Mouse (Mus musculus): ENCODE measurements at regions not wholly inside any gene's neighbourhood (a gene's known extent, or its start where the extent isn't known, plus 50 kb on each side); places are given as distances from the start of the nearest gene placed in this dataset.
"Not testable (repeated sequence)": the region's sequence is repeated elsewhere in the genome, so short reads cannot be mapped to it uniquely, and the experiment has no call there.

DNA sequence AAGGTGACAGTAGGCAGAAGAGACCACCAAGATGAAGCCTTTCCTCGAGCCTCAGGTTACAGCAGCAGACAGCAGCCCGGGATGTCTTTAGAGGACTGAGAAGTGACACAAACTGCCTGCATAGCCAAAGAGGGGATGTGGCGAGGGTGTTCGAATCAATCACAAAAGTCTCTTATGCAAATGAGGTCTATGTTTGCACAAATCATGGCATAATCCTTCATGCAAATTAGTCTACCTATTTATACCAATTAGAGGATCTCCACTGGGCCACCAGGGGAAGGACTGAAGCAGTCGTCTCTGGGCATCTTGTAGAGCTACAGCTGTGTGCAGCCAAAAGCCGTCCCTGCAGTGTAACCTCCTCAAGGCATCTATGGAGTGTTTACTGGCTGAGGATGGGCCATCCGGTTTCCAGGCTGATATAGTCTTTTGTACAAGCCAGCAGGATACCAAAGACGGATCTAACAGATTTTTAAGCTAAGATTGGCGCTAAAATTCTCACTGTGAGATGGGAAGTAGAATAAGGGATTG, 145.7 kb upstream of the Fer start:
- Histone ChIP-seq H3K9me3 (ENCODE audit: control insufficient read depth, low read length) (no peaks in the 10 kb centered on the region), H3K4me1 (replicated peaks; ENCODE audit: control insufficient read depth, insufficient read depth, low read length) (no peaks in the 10 kb centered on the region), H3K27ac (ENCODE audit: low read depth, low read length) (no peak overlapping the region), H3K9ac (ENCODE audit: low read depth, low read length) (no peak overlapping the region), H3K4me2 (no peak overlapping the region), H3K36me3 (ENCODE audit: control insufficient read depth, insufficient read depth, low read length) (no peaks in the 10 kb centered on the region), H3K27me3 (replicated peaks; ENCODE audit: control insufficient read depth, insufficient read depth, low read length) (no peaks in the 10 kb centered on the region), H3K4me3 (ENCODE audit: low read depth, low read length) (no peak overlapping the region)
- ATAC-seq (replicated peaks; ENCODE audit: low FRiP score) (no peak), DNase-seq (ENCODE audit: low spot score) (no peak)
- WGBS: 69% methylated on average over 9 of the region's 9 CpGs

DNA sequence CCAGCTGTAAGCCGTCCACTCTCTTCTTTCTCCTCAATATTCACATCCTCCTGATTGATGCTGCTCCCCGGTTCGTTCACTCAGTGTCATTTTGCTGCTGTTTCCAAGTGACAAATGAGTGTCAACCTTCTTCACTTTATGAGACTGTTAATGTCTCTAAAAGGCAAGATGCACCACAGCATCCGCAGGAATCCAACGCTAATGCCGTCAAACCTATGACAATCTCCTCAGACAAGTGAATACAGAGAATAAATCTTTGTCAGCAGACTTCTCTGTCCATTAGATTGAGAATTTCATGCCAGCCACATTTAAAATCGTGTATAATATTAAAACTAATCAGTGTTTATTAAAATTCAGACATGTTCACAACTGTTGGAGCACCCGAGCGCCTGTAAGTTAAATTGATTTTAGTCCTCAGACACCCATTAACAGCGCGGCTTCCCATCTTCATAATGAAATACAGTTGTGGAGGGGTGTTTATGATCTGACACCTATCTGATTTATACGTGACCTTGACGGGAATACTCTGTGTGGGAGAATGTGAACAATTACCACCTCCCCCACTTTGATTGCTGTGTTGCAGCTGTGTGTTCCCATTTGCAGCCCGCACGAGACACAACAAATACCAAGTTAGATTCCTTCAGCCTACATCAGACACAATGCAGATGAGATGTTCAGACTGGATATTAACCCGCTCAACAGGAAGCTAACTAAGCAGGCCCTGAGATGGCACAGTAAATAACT, 143.7 kb upstream of the Fer start:
- WGBS: 83% methylated on average over 16 of the region's 16 CpGs
- no peak for ATAC-seq (replicated peaks; ENCODE audit: low FRiP score)

DNA sequence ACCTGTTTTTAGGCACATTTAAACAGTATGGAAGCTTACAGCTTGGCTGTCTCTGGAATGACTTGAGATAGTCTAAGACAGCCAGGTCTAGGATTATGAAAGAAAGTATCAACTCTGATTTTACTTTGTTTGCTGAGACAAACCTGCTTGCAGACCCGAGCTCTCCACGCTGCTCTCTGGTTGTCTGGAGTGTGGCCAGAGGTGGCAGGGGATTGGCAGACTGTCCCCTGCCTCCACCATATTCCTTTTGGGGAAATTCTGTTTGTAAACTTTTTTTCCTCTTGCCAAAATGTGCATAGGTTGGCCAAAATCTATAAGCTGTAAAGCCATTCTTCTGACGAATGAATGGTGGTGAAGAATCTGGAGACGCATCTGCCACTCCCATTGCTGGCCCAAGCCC, 143.1 kb upstream of the Fer start:
- Histone ChIP-seq H3K36me3 (ENCODE audit: control insufficient read depth, insufficient read depth, low read length) (no peaks in the 10 kb centered on the region), H3K4me2 (no peak overlapping the region), H3K4me1 (replicated peaks; ENCODE audit: control insufficient read depth, insufficient read depth, low read length) (no peaks in the 10 kb centered on the region), H3K27me3 (replicated peaks; ENCODE audit: control insufficient read depth, insufficient read depth, low read length) (no peaks in the 10 kb centered on the region), H3K9me3 (ENCODE audit: control insufficient read depth, low read length) (no peaks in the 10 kb centered on the region), H3K9ac (ENCODE audit: low read depth, low read length) (no peak overlapping the region), H3K27ac (ENCODE audit: low read depth, low read length) (no peak overlapping the region), H3K4me3 (ENCODE audit: low read depth, low read length) (no peak overlapping the region)
- ATAC-seq (replicated peaks; ENCODE audit: low FRiP score) (no peak), DNase-seq (ENCODE audit: low spot score) (no peak)
- WGBS: 83% methylated on average over 4 of the region's 4 CpGs

More for the DNA sequence above, 143.7 kb upstream of the Fer start:
- Histone ChIP-seq H3K4me3 (ENCODE audit: low read depth, low read length) (no peak overlapping the region), H3K27ac (ENCODE audit: low read depth, low read length) (no peak overlapping the region), H3K36me3 (ENCODE audit: control insufficient read depth, insufficient read depth, low read length) (no peaks in the 10 kb centered on the region), H3K4me1 (replicated peaks; ENCODE audit: control insufficient read depth, insufficient read depth, low read length) (no peaks in the 10 kb centered on the region), H3K9ac (ENCODE audit: low read depth, low read length) (no peak overlapping the region), H3K27me3 (replicated peaks; ENCODE audit: control insufficient read depth, insufficient read depth, low read length) (no peaks in the 10 kb centered on the region), H3K4me2 (no peak overlapping the region), H3K9me3 (ENCODE audit: control insufficient read depth, low read length) (no peaks in the 10 kb centered on the region)
- no peak for DNase-seq (ENCODE audit: low spot score)

DNA sequence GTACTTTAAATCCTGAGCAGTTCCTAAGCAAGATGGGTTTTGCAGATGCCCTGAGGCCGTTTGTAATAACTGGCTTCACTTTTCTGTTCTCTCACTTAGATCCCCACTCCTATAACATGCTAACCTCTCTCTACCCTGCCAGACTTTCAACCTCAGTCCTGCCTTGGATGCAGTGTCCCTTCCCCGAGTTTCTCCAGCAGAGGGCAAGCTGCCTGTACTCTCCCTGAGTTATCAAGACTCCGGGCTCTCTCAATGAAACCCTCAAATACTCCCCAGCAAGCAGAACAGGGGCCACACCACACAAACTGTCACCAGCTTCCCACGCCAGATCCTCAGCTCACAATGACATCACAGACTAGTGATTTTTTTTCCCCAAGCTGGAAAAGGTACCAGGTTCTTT, 142.0 kb upstream of the Fer start:
- 37% methylated on average over 4 of the region's 4 CpGs for WGBS
- Histone ChIP-seq H3K9me3 (ENCODE audit: control insufficient read depth, low read length) (no peaks in the 10 kb centered on the region), H3K4me2 (no peak overlapping the region), H3K9ac (ENCODE audit: low read depth, low read length) (no peak overlapping the region), H3K4me1 (replicated peaks; ENCODE audit: control insufficient read depth, insufficient read depth, low read length) (no peaks in the 10 kb centered on the region), H3K27ac (ENCODE audit: low read depth, low read length) (no peak overlapping the region), H3K36me3 (ENCODE audit: control insufficient read depth, insufficient read depth, low read length) (no peaks in the 10 kb centered on the region), H3K4me3 (ENCODE audit: low read depth, low read length) (no peak overlapping the region), H3K27me3 (replicated peaks; ENCODE audit: control insufficient read depth, insufficient read depth, low read length) (no peaks in the 10 kb centered on the region)
- DNase-seq (ENCODE audit: low spot score) (no peak), ATAC-seq (replicated peaks; ENCODE audit: low FRiP score) (no peak)

DNA sequence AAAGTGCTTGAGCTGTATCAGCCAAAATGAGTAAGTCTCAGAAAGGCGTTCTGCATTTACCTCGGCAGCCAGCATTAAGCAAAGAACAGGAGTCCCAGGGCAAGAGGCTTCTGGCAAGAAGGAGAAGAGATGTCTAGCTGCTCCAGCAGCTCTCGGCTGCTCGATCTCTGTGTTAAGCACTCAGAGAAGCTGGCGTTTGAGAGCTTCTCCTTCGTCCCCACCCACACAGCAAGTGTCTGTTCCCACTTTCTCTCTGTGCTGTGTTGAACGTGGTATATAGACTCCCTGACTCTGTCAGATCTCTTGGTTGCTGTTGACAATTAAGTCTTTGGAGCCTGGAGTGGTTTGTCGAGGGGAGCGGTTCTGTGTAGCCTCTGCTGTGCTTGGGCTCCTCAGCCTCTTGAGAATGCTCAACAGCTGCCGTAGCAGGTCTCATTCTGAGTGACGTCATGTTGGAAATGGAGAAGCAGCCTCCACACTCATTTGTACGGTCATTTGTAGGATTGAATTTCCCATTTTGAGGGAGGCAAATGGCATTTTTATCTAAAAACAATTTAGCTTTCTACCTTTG, 140.3 kb upstream of the Fer start:
- H3K4me3 ChIP-seq (ENCODE audit: low read depth, low read length): no peak overlapping the region
- H3K27ac ChIP-seq (ENCODE audit: low read depth, low read length): no peak overlapping the region
- H3K36me3 ChIP-seq (ENCODE audit: control insufficient read depth, insufficient read depth, low read length): no peaks in the 10 kb centered on the region
- DNase-seq (ENCODE audit: low spot score) (no peak), ATAC-seq (replicated peaks; ENCODE audit: low FRiP score) (no peak)
- 79% methylated on average over 12 of the region's 12 CpGs for WGBS
- H3K27me3 ChIP-seq (replicated peaks; ENCODE audit: control insufficient read depth, insufficient read depth, low read length): no peaks in the 10 kb centered on the region
- no peak overlapping the region for H3K4me2 ChIP-seq
- no peaks in the 10 kb centered on the region for H3K9me3 ChIP-seq (ENCODE audit: control insufficient read depth, low read length)
- H3K4me1 ChIP-seq (replicated peaks; ENCODE audit: control insufficient read depth, insufficient read depth, low read length): no peaks in the 10 kb centered on the region
- no peak overlapping the region for H3K9ac ChIP-seq (ENCODE audit: low read depth, low read length)

DNA sequence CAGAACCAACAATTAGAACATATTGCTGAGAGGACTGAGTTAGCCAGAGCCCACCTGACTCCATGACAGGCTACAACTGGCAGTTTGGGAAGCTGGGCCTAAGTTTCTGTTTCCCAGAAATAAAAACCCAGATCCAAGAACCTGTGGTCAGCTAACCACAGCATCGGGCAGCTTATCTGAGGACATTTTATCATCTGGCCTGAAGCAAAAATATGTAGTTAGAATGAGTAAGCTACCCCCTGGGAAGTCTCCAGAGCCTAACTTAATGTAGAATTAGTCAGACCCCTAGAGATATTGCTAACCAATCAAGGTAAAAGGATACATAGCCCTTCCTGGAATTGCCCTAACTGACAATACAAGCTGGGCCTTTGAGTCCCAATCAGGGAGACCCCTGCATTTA, 124.7 kb upstream of the Fer start:
- Histone ChIP-seq H3K27me3 (replicated peaks; ENCODE audit: control insufficient read depth, insufficient read depth, low read length) (no peaks in the 10 kb centered on the region), H3K9ac (ENCODE audit: low read depth, low read length) (no peak overlapping the region), H3K27ac (ENCODE audit: low read depth, low read length) (no peak overlapping the region), H3K4me2 (no peak overlapping the region), H3K4me1 (replicated peaks; ENCODE audit: control insufficient read depth, insufficient read depth, low read length) (no peaks in the 10 kb centered on the region), H3K9me3 (ENCODE audit: control insufficient read depth, low read length) (no peaks in the 10 kb centered on the region), H3K36me3 (ENCODE audit: control insufficient read depth, insufficient read depth, low read length) (no peaks in the 10 kb centered on the region), H3K4me3 (ENCODE audit: low read depth, low read length) (no peak overlapping the region)
- ATAC-seq (replicated peaks; ENCODE audit: low FRiP score) (no peak), DNase-seq (ENCODE audit: low spot score) (no peak)
- WGBS: 66% methylated on average over 1 of the region's 1 CpGs

DNA sequence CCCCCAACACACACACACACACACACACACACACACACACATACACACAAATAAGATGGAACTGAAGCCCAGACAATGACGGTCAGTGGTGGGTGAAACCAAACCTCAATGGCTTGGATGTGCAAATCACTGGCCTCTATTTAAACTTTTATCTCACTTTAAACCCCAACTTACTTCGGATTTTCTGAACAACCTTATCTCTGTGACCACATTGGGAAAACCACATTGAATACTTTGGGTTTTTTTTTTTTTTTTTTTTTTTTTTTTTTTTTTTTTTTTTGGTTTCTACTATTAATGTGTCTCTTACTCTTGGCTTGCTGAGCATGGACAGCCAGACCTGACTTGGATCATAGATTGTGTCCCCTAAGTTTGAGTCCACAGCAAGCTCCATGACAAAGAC, 123.2 kb upstream of the Fer start:
- no peak overlapping the region for H3K9ac ChIP-seq (ENCODE audit: low read depth, low read length)
- H3K4me3 ChIP-seq (ENCODE audit: low read depth, low read length): no peak overlapping the region
- DNase-seq (ENCODE audit: low spot score): no peak
- H3K27me3 ChIP-seq (replicated peaks; ENCODE audit: control insufficient read depth, insufficient read depth, low read length): no peaks in the 10 kb centered on the region
- H3K4me1 ChIP-seq (replicated peaks; ENCODE audit: control insufficient read depth, insufficient read depth, low read length): no peaks in the 10 kb centered on the region
- H3K9me3 ChIP-seq (ENCODE audit: control insufficient read depth, low read length): no peaks in the 10 kb centered on the region
- 50% methylated on average over 2 of the region's 2 CpGs for WGBS
- no peak overlapping the region for H3K4me2 ChIP-seq
- no peak for ATAC-seq (replicated peaks; ENCODE audit: low FRiP score)
- no peaks in the 10 kb centered on the region for H3K36me3 ChIP-seq (ENCODE audit: control insufficient read depth, insufficient read depth, low read length)
- H3K27ac ChIP-seq (ENCODE audit: low read depth, low read length): no peak overlapping the region

DNA sequence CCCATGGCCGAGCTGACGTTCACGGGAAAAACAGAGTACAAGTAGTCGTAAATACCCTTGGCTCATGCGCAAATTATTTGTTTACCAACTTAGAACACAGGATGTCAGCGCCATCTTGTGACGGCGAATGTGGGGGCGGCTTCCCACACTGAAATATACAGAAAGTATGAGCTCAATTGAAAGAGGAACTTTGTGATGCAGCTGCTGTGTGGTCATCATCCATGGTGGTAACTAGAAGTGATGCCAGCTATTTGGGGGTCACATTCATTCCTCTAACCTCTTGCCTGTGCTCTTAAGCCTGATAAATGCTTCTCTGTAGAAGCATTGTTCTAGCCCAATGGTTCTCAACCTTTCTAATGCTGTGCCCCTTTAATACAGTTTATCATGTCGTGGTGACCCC, 113.6 kb upstream of the Fer start:
- not testable (repeated sequence) for H3K27ac ChIP-seq (ENCODE audit: low read depth, low read length); H3K4me1 ChIP-seq (replicated peaks; ENCODE audit: control insufficient read depth, insufficient read depth, low read length); H3K36me3 ChIP-seq (ENCODE audit: control insufficient read depth, insufficient read depth, low read length); H3K9ac ChIP-seq (ENCODE audit: low read depth, low read length); H3K4me3 ChIP-seq (ENCODE audit: low read depth, low read length); ATAC-seq (replicated peaks; ENCODE audit: low FRiP score); DNase-seq (ENCODE audit: low spot score); H3K4me2 ChIP-seq; H3K27me3 ChIP-seq (replicated peaks; ENCODE audit: control insufficient read depth, insufficient read depth, low read length); H3K9me3 ChIP-seq (ENCODE audit: control insufficient read depth, low read length)
- WGBS: 88% methylated on average over 5 of the region's 10 CpGs

DNA sequence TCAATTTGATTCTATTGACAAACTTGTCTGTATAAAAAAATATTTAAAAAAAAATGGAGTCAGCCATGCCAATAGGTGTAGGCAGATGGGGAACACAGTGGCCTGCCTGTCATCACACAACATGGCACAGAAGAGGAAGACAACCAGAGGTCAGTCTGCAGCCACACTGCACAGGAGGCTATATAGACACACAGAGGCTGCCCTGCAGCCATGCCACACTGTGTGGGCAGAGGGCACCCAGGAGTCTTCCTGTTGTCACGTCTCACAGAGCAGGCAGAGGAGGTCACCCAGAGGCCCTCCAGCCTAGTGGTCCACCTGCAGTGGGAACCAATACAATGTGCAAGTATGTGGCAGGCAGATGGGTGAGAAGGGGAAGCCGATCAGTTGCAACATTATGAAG, 108.5 kb upstream of the Fer start:
- WGBS: 95% methylated on average over 2 of the region's 2 CpGs
- H3K36me3 ChIP-seq (ENCODE audit: control insufficient read depth, insufficient read depth, low read length): no peaks in the 10 kb centered on the region
- H3K4me3 ChIP-seq (ENCODE audit: low read depth, low read length): no peak overlapping the region
- no peak overlapping the region for H3K4me2 ChIP-seq
- no peaks in the 10 kb centered on the region for H3K9me3 ChIP-seq (ENCODE audit: control insufficient read depth, low read length)
- H3K4me1 ChIP-seq (replicated peaks; ENCODE audit: control insufficient read depth, insufficient read depth, low read length): no peaks in the 10 kb centered on the region
- no peaks in the 10 kb centered on the region for H3K27me3 ChIP-seq (replicated peaks; ENCODE audit: control insufficient read depth, insufficient read depth, low read length)
- H3K9ac ChIP-seq (ENCODE audit: low read depth, low read length): no peak overlapping the region
- no peak for ATAC-seq (replicated peaks; ENCODE audit: low FRiP score)
- H3K27ac ChIP-seq (ENCODE audit: low read depth, low read length): no peak overlapping the region
- DNase-seq (ENCODE audit: low spot score): no peak
